In genomic region chr1:165537241-165537807, GRCm38 (mm10) we compare ENCODE assay signal across 22 mouse cellular contexts. TPM values are rescaled to one million over a fixed set of nuclear protein-coding genes. Genes with fewer than 3 reads are reported as not detected.
DNase-seq lines count a peak whose midpoint lies in the region; ATAC-seq and TF ChIP-seq lines count a peak whose summit lies in the region.
"Had no signal": no experiment of that assay in that cellular context is flagged by ENCODE, and none has a peak within 500 bp of the region (broad histone marks: within the 10 kb centered on the region; RNA-seq: fewer than 3 reads in every experiment).

No protein-coding gene starts in this region.

- peak; percentile 84 for ATAC-seq in frontal cortex, adult (ENCODE audit: low TSS enrichment)
- ATAC-seq: CD4-positive, CD25-positive, alpha-beta regulatory T cell, adult 4 months; hindbrain, postnatal 0 days; intestine, embryonic 16.5 days had no signal

- H3K4me3 ChIP-seq in layer of hippocampus, adult 2 months, result no peak overlapping the region
- H3K4me3 ChIP-seq: erythroblast, embryonic 14.5 days; forebrain, embryonic 12.5 days; liver, embryonic 13.5 days; midbrain, embryonic 12.5 days; neural tube, embryonic 15.5 days had no signal

- DNase-seq in frontal cortex, postnatal 25 days (ENCODE audit: low spot score in 2 of 2), result no peak
- DNase-seq in layer of hippocampus, adult 2 months (ENCODE audit: low spot score in 2 of 2), result no peak
- no peak for DNase-seq in layer of hippocampus, adult 9-10 months (ENCODE audit: low spot score)
- DNase-seq in right cerebral cortex, postnatal 25 days, result peak; percentile 21
- DNase-seq in right cerebral cortex, postnatal 4 days, result no peak
- DNase-seq in cerebellum, postnatal 36 days, result no peak
- DNase-seq: adrenal gland, postnatal 25 days; cerebellum, adult 9-10 months; liver, embryonic 13.5 days; lung, adult 2 months; lung, postnatal 14 days; thymus, postnatal 25 days had no signal

- peak overlapping the region; percentile 87 for H3K27ac ChIP-seq in layer of hippocampus, adult 2 months
- H3K27ac ChIP-seq: forebrain, embryonic 12.5 days; hindbrain, postnatal 0 days; liver, embryonic 13.5 days; midbrain, embryonic 12.5 days; neural tube, embryonic 15.5 days had no signal

- TF ChIP-seq CTCF in layer of hippocampus, adult 2 months (conservative IDR thresholded peaks at IDR 0.05), result no peak

RNA-seq across cellular contexts. Expression of gene Adcy10, which starts 52.3 kb away (rescaled TPM):
- under 1 TPM; 0.33 to 0.39 TPM for total RNA-seq in layer of hippocampus, adult 2 months (2021)
- total RNA-seq: common myeloid progenitor, adult 5-6 weeks; gastrocnemius, adult 8-10 months had no signal
